Mouse (Mus musculus) lung, embryonic 16.5 days (tissue): Measurements from ENCODE around the gene Hc. TPM values are rescaled to one million over a fixed set of nuclear protein-coding genes. Genes with fewer than 3 reads are reported as not detected.

ENCODE experiments used
- ATAC-seq: fragments of 200-750 bp; cut with Nextera tagmentation; 2 replicates; pipeline ENCODE4 v1.8.0; 2017; ENCODE audit warnings: low read depth, mild to moderate bottlenecking, moderate library complexity
- H3K27ac ChIP-seq: fragments of 300-500 bp; sonication (generic); 2 replicates; pipeline ENCODE4 v1.5.1; 2014; ENCODE audit warnings: mild to moderate bottlenecking, control low read depth, low read length
- H3K27me3 ChIP-seq: fragments of 300-500 bp; sonication (generic); 2 replicates; pipeline ENCODE4 v1.6.1; 2014; ENCODE audit warnings: low read depth, low read length, mixed read lengths; ENCODE audit not compliant: control insufficient read depth, insufficient read depth
- H3K36me3 ChIP-seq: fragments of 300-500 bp; sonication (generic); 2 replicates; pipeline ENCODE4 v1.6.1; 2014; ENCODE audit warnings: low read length; ENCODE audit not compliant: control insufficient read depth, insufficient read depth
- H3K4me1 ChIP-seq: fragments of 300-500 bp; sonication (generic); replicated peaks from 2 replicates; pipeline ENCODE4 v1.6.1; 2014; ENCODE audit warnings: low read length, mixed read lengths; ENCODE audit not compliant: control insufficient read depth, insufficient read depth
- H3K4me2 ChIP-seq: fragments of 300-500 bp; sonication (generic); 2 replicates; pipeline ENCODE4 v1.6.1; 2014; ENCODE audit warnings: low read depth, low read length, control low read depth
- H3K4me3 ChIP-seq: fragments of 300-500 bp; sonication (generic); 2 replicates; pipeline ENCODE4 v1.5.1; 2014; ENCODE audit warnings: mild to moderate bottlenecking, low read length, control low read depth
- H3K9ac ChIP-seq: fragments of 300-500 bp; sonication (generic); 2 replicates; pipeline ENCODE4 v1.6.1; 2014; ENCODE audit warnings: low read length, control low read depth
- H3K9me3 ChIP-seq: fragments of 300-500 bp; sonication (generic); 2 replicates; pipeline ENCODE4 v1.6.1; 2016; ENCODE audit warnings: low read length; ENCODE audit not compliant: control insufficient read depth
- WGBS: fragments of 180-500 bp; shearing (Covaris S2); extraction: QIAGEN DNeasy Blood & Tissue Kit; methylation state at CpG from one replicate; pipeline ENCODE4 v1.1.7; 2014; 5-methylcytosine and 5-hydroxymethylcytosine counted together
- polyA plus RNA-seq: library from polyadenylated mRNA; unstranded; fragments of >200 nt; fragmentation: Nextera tagmentation; extraction: Ambion mirVana; gene quantifications from 2 replicates; pipeline ENCODE4 v1.2.1, GENCODE M21; 2015

Hc gene
- polyA plus RNA-seq, 1 experiment from 2014 or later: 2.4 TPM

GRCm38 (mm10) chr2:34987595-34987994 is 73.6 kb downstream of the Hc start:
- ATAC-seq: no peak

GRCm38 (mm10) chr2:34984885-34985284 is 76.4 kb downstream of the Hc start:
- ATAC-seq: no peak
- H3K36me3 ChIP-seq: no peaks in the 10 kb centered on the region
- 73% methylated on average over 8 of the region's 8 CpGs for WGBS
- no peak overlapping the region for H3K9ac ChIP-seq
- no peaks in the 10 kb centered on the region for H3K9me3 ChIP-seq
- H3K27me3 ChIP-seq: no peaks in the 10 kb centered on the region
- H3K4me1 ChIP-seq: no peaks in the 10 kb centered on the region
- H3K4me2 ChIP-seq: no peak overlapping the region
- H3K4me3 ChIP-seq: no peak overlapping the region
- H3K27ac ChIP-seq: no peak overlapping the region

More at GRCm38 (mm10) chr2:34987595-34987994, 73.6 kb downstream of the Hc start:
- Histone ChIP-seq H3K27me3 (no peaks in the 10 kb centered on the region), H3K4me3 (no peak overlapping the region), H3K4me1 (no peaks in the 10 kb centered on the region), H3K27ac (no peak overlapping the region), H3K9me3 (no peaks in the 10 kb centered on the region), H3K36me3 (no peaks in the 10 kb centered on the region), H3K9ac (no peak overlapping the region), H3K4me2 (no peak overlapping the region)
- 49% methylated on average over 1 of the region's 1 CpGs for whole genome bisulfite sequencing

- H3K4me2 ChIP-seq: no peak overlapping the region
- H3K36me3 ChIP-seq: no peaks in the 10 kb centered on the region
- no peak overlapping the region for H3K9ac ChIP-seq
- WGBS: 51% methylated on average over 11 of the region's 11 CpGs
- no peaks in the 10 kb centered on the region for H3K9me3 ChIP-seq
- H3K27ac ChIP-seq: 0 out of 2 replicates have a peak overlapping the region, but pooled peaks have one; percentile 4
- ATAC-seq: no peak
- H3K27me3 ChIP-seq: no peaks in the 10 kb centered on the region
- H3K4me1 ChIP-seq: no peaks in the 10 kb centered on the region
- no peak overlapping the region for H3K4me3 ChIP-seq
Observed at GRCm38 (mm10) chr2:34982906-34983698, 78.1 kb downstream of the Hc start.

GRCm38 (mm10) chr2:34982096-34982724 is 79.0 kb downstream of the Hc start:
- Histone ChIP-seq H3K36me3 (no peaks in the 10 kb centered on the region), H3K27ac (no peak overlapping the region), H3K9me3 (no peaks in the 10 kb centered on the region), H3K4me2 (no peak overlapping the region), H3K9ac (no peak overlapping the region), H3K4me3 (no peak overlapping the region), H3K4me1 (no peaks in the 10 kb centered on the region), H3K27me3 (no peaks in the 10 kb centered on the region)
- 68% methylated on average over 14 of the region's 14 CpGs for WGBS
- no peak for ATAC-seq

GRCm38 (mm10) chr2:34979459-34980011 is 81.7 kb downstream of the Hc start:
- no peaks in the 10 kb centered on the region for H3K36me3 ChIP-seq
- H3K9ac ChIP-seq: no peak overlapping the region
- no peak overlapping the region for H3K4me2 ChIP-seq
- no peak for ATAC-seq
- no peaks in the 10 kb centered on the region for H3K27me3 ChIP-seq
- no peaks in the 10 kb centered on the region for H3K4me1 ChIP-seq
- 54% methylated on average over 3 of the region's 3 CpGs for WGBS
- H3K4me3 ChIP-seq: no peak overlapping the region
- H3K27ac ChIP-seq: no peak overlapping the region
- no peaks in the 10 kb centered on the region for H3K9me3 ChIP-seq

- Histone ChIP-seq H3K27me3 (no peaks in the 10 kb centered on the region), H3K9ac (no peak overlapping the region), H3K9me3 (no peaks in the 10 kb centered on the region), H3K36me3 (no peaks in the 10 kb centered on the region), H3K27ac (no peak overlapping the region), H3K4me3 (no peak overlapping the region), H3K4me1 (no peaks in the 10 kb centered on the region), H3K4me2 (no peak overlapping the region)
- ATAC-seq: no peak
- 96% methylated on average over 2 of the region's 2 CpGs for WGBS
Observed at GRCm38 (mm10) chr2:34978226-34978625, 83.0 kb downstream of the Hc start.

GRCm38 (mm10) chr2:34976945-34977658 is 84.1 kb downstream of the Hc start:
- H3K4me1 ChIP-seq: no peaks in the 10 kb centered on the region
- no peak overlapping the region for H3K9ac ChIP-seq
- WGBS: 69% methylated on average over 8 of the region's 8 CpGs
- no peaks in the 10 kb centered on the region for H3K27me3 ChIP-seq
- ATAC-seq: no peak
- H3K27ac ChIP-seq: no peak overlapping the region
- H3K9me3 ChIP-seq: no peaks in the 10 kb centered on the region
- no peak overlapping the region for H3K4me3 ChIP-seq
- no peaks in the 10 kb centered on the region for H3K36me3 ChIP-seq
- no peak overlapping the region for H3K4me2 ChIP-seq

GRCm38 (mm10) chr2:34976447-34976846 is 84.8 kb downstream of the Hc start:
- H3K27ac ChIP-seq: no peak overlapping the region
- no peaks in the 10 kb centered on the region for H3K9me3 ChIP-seq
- H3K36me3 ChIP-seq: no peaks in the 10 kb centered on the region
- H3K4me1 ChIP-seq: no peaks in the 10 kb centered on the region
- no peak overlapping the region for H3K9ac ChIP-seq
- H3K27me3 ChIP-seq: no peaks in the 10 kb centered on the region
- no peak overlapping the region for H3K4me3 ChIP-seq
- 83% methylated on average over 6 of the region's 6 CpGs for WGBS
- ATAC-seq: no peak
- H3K4me2 ChIP-seq: no peak overlapping the region

GRCm38 (mm10) chr2:34973087-34973486 is 88.2 kb downstream of the Hc start:
- no peak overlapping the region for H3K4me3 ChIP-seq
- no peak overlapping the region for H3K4me2 ChIP-seq
- H3K9ac ChIP-seq: no peak overlapping the region
- WGBS: 70% methylated on average over 8 of the region's 8 CpGs
- no peak overlapping the region for H3K27ac ChIP-seq
- no peak for ATAC-seq
- H3K9me3 ChIP-seq: no peaks in the 10 kb centered on the region
- H3K36me3 ChIP-seq: no peaks in the 10 kb centered on the region
- no peaks in the 10 kb centered on the region for H3K27me3 ChIP-seq
- no peaks in the 10 kb centered on the region for H3K4me1 ChIP-seq
